Mouse (Mus musculus) neural tube, embryonic 13.5 days (tissue): ENCODE results near the gene Nxpe5. TPM values are rescaled to one million over a fixed set of nuclear protein-coding genes. Genes with fewer than 3 reads are reported as not detected.

Experiments used
- ATAC-seq: fragments of 200-750 bp; cut with Nextera tagmentation; 2 replicates; pipeline ENCODE4 v1.8.0; 2017; ENCODE audit warnings: low read depth, mild to moderate bottlenecking, moderate TSS enrichment, moderate library complexity
- H3K27ac ChIP-seq: fragments of 300-500 bp; sonication (generic); replicated peaks from 2 replicates; pipeline ENCODE4 v1.5.1; 2015; ENCODE audit warnings: moderate library complexity, mild to moderate bottlenecking, inconsistent platforms
- H3K27me3 ChIP-seq: fragments of 300-500 bp; sonication (generic); 2 replicates; pipeline ENCODE4 v1.6.1; 2015; ENCODE audit warnings: mild to moderate bottlenecking, inconsistent platforms
- H3K36me3 ChIP-seq: fragments of 300-500 bp; sonication (generic); 2 replicates; pipeline ENCODE4 v1.6.1; 2015; ENCODE audit warnings: mild to moderate bottlenecking, inconsistent platforms
- H3K4me1 ChIP-seq: fragments of 300-500 bp; sonication (generic); replicated peaks from 2 replicates; pipeline ENCODE4 v1.6.1; 2015; ENCODE audit warnings: inconsistent platforms
- H3K4me2 ChIP-seq: fragments of 300-500 bp; sonication (generic); 2 replicates; pipeline ENCODE4 v1.6.1; 2015; ENCODE audit warnings: inconsistent platforms, mild to moderate bottlenecking, moderate library complexity
- H3K4me3 ChIP-seq: fragments of 300-500 bp; sonication (generic); 2 replicates; pipeline ENCODE4 v1.5.1; 2015; ENCODE audit warnings: mild to moderate bottlenecking, inconsistent platforms
- H3K9ac ChIP-seq: fragments of 300-500 bp; sonication (generic); 2 replicates; pipeline ENCODE4 v1.6.1; 2015; ENCODE audit warnings: moderate library complexity, mild to moderate bottlenecking, inconsistent platforms
- H3K9me3 ChIP-seq: fragments of 300-500 bp; sonication (generic); 2 replicates; pipeline ENCODE4 v1.6.1; 2016; ENCODE audit warnings: inconsistent platforms
- WGBS: fragments of 180-500 bp; shearing (Covaris S2); methylation state at CpG from one replicate; pipeline ENCODE4 v1.1.7; 2015; 5-methylcytosine and 5-hydroxymethylcytosine counted together
- polyA plus RNA-seq: library from polyadenylated mRNA; unstranded; fragments of >200 nt; fragmentation: Nextera tagmentation; extraction: Ambion mirVana; gene quantifications from 2 replicates; pipeline ENCODE4 v1.2.1, GENCODE M21; 2015

Nxpe5 gene
- polyA plus RNA-seq, 1 experiment from 2014 or later: not detected

- no peak overlapping the region for H3K4me2 ChIP-seq
- ATAC-seq: no peak
- H3K27ac ChIP-seq: no peak overlapping the region
- H3K36me3 ChIP-seq: no peaks in the 10 kb centered on the region
- no peaks in the 10 kb centered on the region for H3K4me1 ChIP-seq
- no peaks in the 10 kb centered on the region for H3K27me3 ChIP-seq
- peaks cover 8% of the 10 kb centered on the region; the same call in 1 of the 2 replicates for H3K9me3 ChIP-seq
- 83% methylated on average over 2 of the region's 2 CpGs for WGBS
- H3K9ac ChIP-seq: no peak overlapping the region
- H3K4me3 ChIP-seq: no peak overlapping the region
Measured at GRCm38 (mm10) chr5:138219864-138220263, 5.8 kb upstream of the Nxpe5 start.

- H3K4me3 ChIP-seq: no peak overlapping the region
- no peaks in the 10 kb centered on the region for H3K36me3 ChIP-seq
- H3K9me3 ChIP-seq: no peaks in the 10 kb centered on the region
- no peaks in the 10 kb centered on the region for H3K27me3 ChIP-seq
- H3K9ac ChIP-seq: no peak overlapping the region
- no peak overlapping the region for H3K4me2 ChIP-seq
- H3K27ac ChIP-seq: no peak overlapping the region
- H3K4me1 ChIP-seq: no peaks in the 10 kb centered on the region
- ATAC-seq: no peak
- WGBS: 25% methylated on average over 4 of the region's 4 CpGs
Measured at GRCm38 (mm10) chr5:138222111-138222510, 3.6 kb upstream of the Nxpe5 start.

GRCm38 (mm10) chr5:138223287-138223686 is 2.4 kb upstream of the Nxpe5 start:
- no peaks in the 10 kb centered on the region for H3K36me3 ChIP-seq
- H3K4me2 ChIP-seq: no peak overlapping the region
- no peaks in the 10 kb centered on the region for H3K27me3 ChIP-seq
- H3K27ac ChIP-seq: no peak overlapping the region
- H3K9me3 ChIP-seq: no peaks in the 10 kb centered on the region
- H3K4me1 ChIP-seq: no peaks in the 10 kb centered on the region
- no peak for ATAC-seq
- H3K9ac ChIP-seq: no peak overlapping the region
- no peak overlapping the region for H3K4me3 ChIP-seq
- WGBS: 62% methylated on average over 3 of the region's 3 CpGs

- 71% methylated on average over 4 of the region's 4 CpGs for WGBS
- Histone ChIP-seq H3K27me3 (no peaks in the 10 kb centered on the region), H3K9ac (no peak overlapping the region)
Measured at GRCm38 (mm10) chr5:138226491-138226890, 793 bp downstream of the Nxpe5 start.

GRCm38 (mm10) chr5:138227367-138227766 is 1.7 kb downstream of the Nxpe5 start:
- Histone ChIP-seq H3K4me1 (no peaks in the 10 kb centered on the region), H3K36me3 (no peaks in the 10 kb centered on the region), H3K27me3 (no peaks in the 10 kb centered on the region), H3K9ac (no peak overlapping the region), H3K4me3 (no peak overlapping the region), H3K27ac (no peak overlapping the region), H3K4me2 (no peak overlapping the region), H3K9me3 (no peaks in the 10 kb centered on the region)
- 87% methylated on average over 2 of the region's 2 CpGs for WGBS
- ATAC-seq: no peak

More at GRCm38 (mm10) chr5:138226491-138226890, 793 bp downstream of the Nxpe5 start:
- Histone ChIP-seq H3K9me3 (no peaks in the 10 kb centered on the region), H3K4me1 (no peaks in the 10 kb centered on the region), H3K36me3 (no peaks in the 10 kb centered on the region), H3K4me3 (no peak overlapping the region), H3K27ac (no peak overlapping the region), H3K4me2 (no peak overlapping the region)
- no peak for ATAC-seq

GRCm38 (mm10) chr5:138228026-138228425 is 2.3 kb downstream of the Nxpe5 start:
- ATAC-seq: no peak
- Histone ChIP-seq H3K9me3 (no peaks in the 10 kb centered on the region), H3K4me2 (no peak overlapping the region), H3K27ac (no peak overlapping the region), H3K4me1 (no peaks in the 10 kb centered on the region), H3K27me3 (no peaks in the 10 kb centered on the region), H3K36me3 (no peaks in the 10 kb centered on the region), H3K4me3 (no peak overlapping the region), H3K9ac (no peak overlapping the region)
- WGBS: 55% methylated on average over 3 of the region's 3 CpGs

- 93% methylated on average over 3 of the region's 3 CpGs for WGBS
- Histone ChIP-seq H3K27ac (no peak overlapping the region), H3K9ac (no peak overlapping the region), H3K9me3 (no peaks in the 10 kb centered on the region), H3K4me1 (no peaks in the 10 kb centered on the region), H3K36me3 (no peaks in the 10 kb centered on the region), H3K4me3 (no peak overlapping the region), H3K27me3 (no peaks in the 10 kb centered on the region), H3K4me2 (no peak overlapping the region)
- ATAC-seq: no peak
Measured at GRCm38 (mm10) chr5:138229511-138229910, 3.8 kb downstream of the Nxpe5 start.

- H3K4me1 ChIP-seq: no peaks in the 10 kb centered on the region
- H3K27ac ChIP-seq: no peak overlapping the region
- WGBS: 93% methylated on average over 2 of the region's 2 CpGs
- no peak overlapping the region for H3K4me3 ChIP-seq
- H3K4me2 ChIP-seq: no peak overlapping the region
- ATAC-seq: no peak
- no peaks in the 10 kb centered on the region for H3K9me3 ChIP-seq
- no peaks in the 10 kb centered on the region for H3K36me3 ChIP-seq
- no peak overlapping the region for H3K9ac ChIP-seq
- no peaks in the 10 kb centered on the region for H3K27me3 ChIP-seq
Measured at GRCm38 (mm10) chr5:138233778-138234177, 8.1 kb downstream of the Nxpe5 start.

GRCm38 (mm10) chr5:138234224-138234623 is 8.5 kb downstream of the Nxpe5 start:
- H3K4me2 ChIP-seq: no peak overlapping the region
- no peaks in the 10 kb centered on the region for H3K36me3 ChIP-seq
- no peak overlapping the region for H3K4me3 ChIP-seq
- no peaks in the 10 kb centered on the region for H3K9me3 ChIP-seq
- H3K9ac ChIP-seq: no peak overlapping the region
- no peaks in the 10 kb centered on the region for H3K4me1 ChIP-seq
- H3K27me3 ChIP-seq: no peaks in the 10 kb centered on the region
- no peak overlapping the region for H3K27ac ChIP-seq
- no peak for ATAC-seq

GRCm38 (mm10) chr5:138241511-138241910 is 15.8 kb downstream of the Nxpe5 start:
- no peak overlapping the region for H3K4me3 ChIP-seq
- no peaks in the 10 kb centered on the region for H3K36me3 ChIP-seq
- no peak overlapping the region for H3K9ac ChIP-seq
- no peaks in the 10 kb centered on the region for H3K4me1 ChIP-seq
- H3K27ac ChIP-seq: no peak overlapping the region
- no peak for ATAC-seq
- H3K27me3 ChIP-seq: no peaks in the 10 kb centered on the region
- 24% methylated on average over 2 of the region's 2 CpGs for WGBS
- H3K9me3 ChIP-seq: no peaks in the 10 kb centered on the region
- no peak overlapping the region for H3K4me2 ChIP-seq

GRCm38 (mm10) chr5:138251144-138251543 is 25.4 kb downstream of the Nxpe5 start:
- no peak overlapping the region for H3K27ac ChIP-seq
- no peak for ATAC-seq
- 82% methylated on average over 12 of the region's 12 CpGs for whole genome bisulfite sequencing

GRCm38 (mm10) chr5:138253061-138253460 is 27.4 kb downstream of the Nxpe5 start:
- H3K4me3 ChIP-seq: no peak overlapping the region
- H3K27ac ChIP-seq: no peak overlapping the region
- H3K4me2 ChIP-seq: no peak overlapping the region
- peaks cover 5% of the 10 kb centered on the region; the same call in 1 of the 2 replicates for H3K36me3 ChIP-seq
- WGBS: 93% methylated on average over 3 of the region's 3 CpGs
- no peak overlapping the region for H3K9ac ChIP-seq
- H3K27me3 ChIP-seq: no peaks in the 10 kb centered on the region
- no peaks in the 10 kb centered on the region for H3K9me3 ChIP-seq
- peaks cover 18% of the 10 kb centered on the region for H3K4me1 ChIP-seq
- ATAC-seq: no peak

More at GRCm38 (mm10) chr5:138251144-138251543, 25.4 kb downstream of the Nxpe5 start:
- peaks cover 9% of the 10 kb centered on the region for H3K4me1 ChIP-seq
- no peak overlapping the region for H3K4me2 ChIP-seq
- H3K4me3 ChIP-seq: no peak overlapping the region
- H3K36me3 ChIP-seq: no peaks in the 10 kb centered on the region
- H3K9ac ChIP-seq: no peak overlapping the region
- no peaks in the 10 kb centered on the region for H3K27me3 ChIP-seq
- H3K9me3 ChIP-seq: no peaks in the 10 kb centered on the region

GRCm38 (mm10) chr5:138255353-138256093 is 29.8 kb downstream of the Nxpe5 start, which contains the start of gene Lamtor4:
Lamtor4 (plus strand) TSS chr5:138255482.
- Histone ChIP-seq H3K4me2 (peak within 1 kb of the TSS; percentile 77), H3K27ac (peak within 1 kb of the TSS; percentile 85), H3K9me3 (no peaks in the 10 kb centered on the region), H3K4me3 (peak within 1 kb of the TSS; percentile 65), H3K27me3 (no peaks in the 10 kb centered on the region), H3K4me1 (peaks cover 35% of the 10 kb centered on the region), H3K9ac (peak within 1 kb of the TSS; percentile 81), H3K36me3 (peaks cover 29% of the 10 kb centered on the region)
- peak; percentile 100 for ATAC-seq
- WGBS: under 1% methylated on average over 38 of the region's 38 CpGs
